Mouse (Mus musculus): ENCODE data around the gene Sigirr. TPM values are rescaled to one million over a fixed set of nuclear protein-coding genes. Genes with fewer than 3 reads are reported as not detected.
A peak's percentile ranks its signal among the peaks of the same experiment; 100 is the strongest.

The Sigirr gene
- total and polyA plus RNA-seq, 2 experiments from 2014 or later = 2.4 to 19.5 TPM

DNA sequence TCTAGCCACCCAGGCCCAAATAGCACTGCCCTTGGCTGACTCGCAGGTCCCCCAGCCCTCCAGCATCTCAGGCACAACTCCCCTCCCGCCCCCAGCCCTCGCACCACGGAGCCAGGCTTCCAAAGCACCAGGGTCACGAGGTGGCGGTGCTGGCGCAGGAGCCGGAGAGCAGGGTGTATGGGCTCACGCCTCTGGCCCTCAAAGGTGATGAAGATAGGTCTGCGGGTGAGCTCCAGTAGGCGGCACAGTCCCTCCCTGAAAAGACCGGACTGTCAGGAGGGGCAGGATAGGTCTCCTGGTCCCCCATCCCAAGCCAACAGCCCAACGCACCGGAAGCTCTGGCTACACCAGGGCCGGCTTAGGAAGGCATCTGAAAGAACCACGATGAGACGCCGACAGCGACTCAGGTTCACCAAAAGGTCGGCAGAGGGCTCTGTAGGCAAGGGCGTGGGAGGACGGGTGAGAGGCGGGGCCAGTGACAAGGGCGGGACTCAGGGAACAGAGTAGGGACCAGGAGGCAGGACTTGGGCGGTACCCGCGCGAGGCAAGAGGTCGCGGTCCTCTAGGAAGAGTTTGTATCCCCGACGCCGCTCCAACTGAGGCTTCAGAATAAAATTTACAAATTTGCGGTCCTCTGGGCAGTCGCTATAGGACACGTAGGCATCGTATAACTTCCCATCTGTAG is 8.2 kb downstream of the Sigirr start:
- DNase-seq (ENCODE audit: low spot score) = peak; percentile 74
- H3K9me3 ChIP-seq (ENCODE audit: low read length) = no peaks in the 10 kb centered on the region
- H3K9ac ChIP-seq (replicated peaks; ENCODE audit: low read length) = no peak overlapping the region
- H3K4me1 ChIP-seq (ENCODE audit: insufficient read depth, low read length) = no peaks in the 10 kb centered on the region
- ATAC-seq = peak; percentile 81
- H3K27ac ChIP-seq = no peak overlapping the region
- TF ChIP-seq CTCF (IDR thresholded peaks at IDR 0.05; ENCODE audit: low read depth) = peak; percentile 66
- peak overlapping the region; percentile 7 for H3K4me3 ChIP-seq (ENCODE audit: low read length)
- 7% methylated on average over 37 of the region's 37 CpGs for WGBS
- H3K36me3 ChIP-seq (ENCODE audit: insufficient read depth, low read length) = no peaks in the 10 kb centered on the region
- H3K27me3 ChIP-seq (ENCODE audit: insufficient read depth, low read length) = peaks cover 11% of the 10 kb centered on the region; the same call in 1 of the 2 replicates
- peak overlapping the region; percentile 46 for H3K4me2 ChIP-seq (ENCODE audit: low read depth, low read length)

- 62% methylated on average over 8 of the region's 8 CpGs for WGBS
- Histone ChIP-seq H3K36me3 (ENCODE audit: insufficient read depth, low read length) (no peaks in the 10 kb centered on the region), H3K9ac (replicated peaks; ENCODE audit: low read length) (no peak overlapping the region), H3K4me3 (ENCODE audit: low read length) (no peak overlapping the region), H3K27me3 (ENCODE audit: insufficient read depth, low read length) (peaks cover 11% of the 10 kb centered on the region; the same call in 1 of the 2 replicates), H3K9me3 (ENCODE audit: low read length) (no peaks in the 10 kb centered on the region), H3K4me1 (ENCODE audit: insufficient read depth, low read length) (no peaks in the 10 kb centered on the region), H3K27ac (no peak overlapping the region), H3K4me2 (ENCODE audit: low read depth, low read length) (no peak overlapping the region)
- no peak for DNase-seq (ENCODE audit: low spot score)
- no peak for ATAC-seq
- no peak for TF ChIP-seq CTCF (IDR thresholded peaks at IDR 0.05; ENCODE audit: low read depth)
Measured at GRCm38 (mm10) chr7:141090228-141090627, 10.1 kb downstream of the Sigirr start.

DNA sequence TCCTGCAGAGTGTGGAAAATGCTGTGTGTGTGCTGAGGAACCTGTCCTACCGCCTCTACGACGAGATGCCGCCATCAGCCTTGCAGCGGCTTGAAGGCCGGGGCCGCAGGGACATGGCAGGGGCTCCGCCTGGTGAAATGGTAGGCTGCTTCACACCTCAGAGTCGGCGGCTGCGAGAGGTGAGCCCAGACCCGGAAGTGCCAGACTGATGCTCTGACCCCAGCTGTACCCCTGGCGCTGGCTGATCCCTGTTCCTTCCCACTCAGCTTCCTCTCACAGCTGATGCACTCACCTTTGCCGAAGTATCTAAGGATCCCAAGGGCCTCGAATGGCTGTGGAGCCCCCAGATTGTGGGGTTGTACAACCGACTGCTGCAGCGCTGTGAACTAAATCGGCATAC is 11.9 kb downstream of the Sigirr start:
- DNase-seq (ENCODE audit: low spot score) (no peak), ATAC-seq (no peak)
- no peak for TF ChIP-seq CTCF (IDR thresholded peaks at IDR 0.05; ENCODE audit: low read depth)
- no peak overlapping the region for H3K4me3 ChIP-seq (ENCODE audit: low read length)
- H3K9ac ChIP-seq (replicated peaks; ENCODE audit: low read length) = no peak overlapping the region
- WGBS = 34% methylated on average over 18 of the region's 18 CpGs
- H3K27ac ChIP-seq = no peak overlapping the region
- H3K36me3 ChIP-seq (ENCODE audit: insufficient read depth, low read length) = no peaks in the 10 kb centered on the region
- no peak overlapping the region for H3K4me2 ChIP-seq (ENCODE audit: low read depth, low read length)
- H3K9me3 ChIP-seq (ENCODE audit: low read length) = no peaks in the 10 kb centered on the region
- H3K4me1 ChIP-seq (ENCODE audit: insufficient read depth, low read length) = no peaks in the 10 kb centered on the region
- peaks cover 11% of the 10 kb centered on the region; the same call in 1 of the 2 replicates for H3K27me3 ChIP-seq (ENCODE audit: insufficient read depth, low read length)

- ATAC-seq (no peak), DNase-seq (ENCODE audit: low spot score) (no peak)
- no peaks in the 10 kb centered on the region for H3K36me3 ChIP-seq (ENCODE audit: insufficient read depth, low read length)
- peaks cover 9% of the 10 kb centered on the region; the same call in 1 of the 2 replicates for H3K27me3 ChIP-seq (ENCODE audit: insufficient read depth, low read length)
- H3K4me1 ChIP-seq (ENCODE audit: insufficient read depth, low read length) = no peaks in the 10 kb centered on the region
- WGBS = 46% methylated on average over 8 of the region's 8 CpGs
- H3K4me3 ChIP-seq (ENCODE audit: low read length) = no peak overlapping the region
- TF ChIP-seq CTCF (IDR thresholded peaks at IDR 0.05; ENCODE audit: low read depth) = no peak
- H3K9me3 ChIP-seq (ENCODE audit: low read length) = no peaks in the 10 kb centered on the region
- H3K9ac ChIP-seq (replicated peaks; ENCODE audit: low read length) = no peak overlapping the region
- H3K27ac ChIP-seq = no peak overlapping the region
- no peak overlapping the region for H3K4me2 ChIP-seq (ENCODE audit: low read depth, low read length)
Measured at GRCm38 (mm10) chr7:141087894-141088293, 12.5 kb downstream of the Sigirr start.

GRCm38 (mm10) chr7:141079481-141080449 is 20.6 kb downstream of the Sigirr start:
- no peak for TF ChIP-seq CTCF (IDR thresholded peaks at IDR 0.05; ENCODE audit: low read depth)
- Histone ChIP-seq H3K9ac (replicated peaks; ENCODE audit: low read length) (no peak overlapping the region), H3K27me3 (ENCODE audit: insufficient read depth, low read length) (no peaks in the 10 kb centered on the region), H3K9me3 (ENCODE audit: low read length) (no peaks in the 10 kb centered on the region), H3K4me3 (ENCODE audit: low read length) (no peak overlapping the region), H3K4me1 (ENCODE audit: insufficient read depth, low read length) (no peaks in the 10 kb centered on the region), H3K36me3 (ENCODE audit: insufficient read depth, low read length) (no peaks in the 10 kb centered on the region), H3K27ac (no peak overlapping the region), H3K4me2 (ENCODE audit: low read depth, low read length) (no peak overlapping the region)
- ATAC-seq (no peak), DNase-seq (ENCODE audit: low spot score) (no peak)
- 31% methylated on average over 33 of the region's 34 CpGs for WGBS

- WGBS = 82% methylated on average over 4 of the region's 4 CpGs
- H3K4me3 ChIP-seq (ENCODE audit: low read length) = no peak overlapping the region
- H3K9me3 ChIP-seq (ENCODE audit: low read length) = no peaks in the 10 kb centered on the region
- no peaks in the 10 kb centered on the region for H3K36me3 ChIP-seq (ENCODE audit: insufficient read depth, low read length)
- TF ChIP-seq CTCF (IDR thresholded peaks at IDR 0.05; ENCODE audit: low read depth) = no peak
- H3K4me1 ChIP-seq (ENCODE audit: insufficient read depth, low read length) = no peaks in the 10 kb centered on the region
- no peaks in the 10 kb centered on the region for H3K27me3 ChIP-seq (ENCODE audit: insufficient read depth, low read length)
- DNase-seq (ENCODE audit: low spot score) (no peak), ATAC-seq (no peak)
- no peak overlapping the region for H3K4me2 ChIP-seq (ENCODE audit: low read depth, low read length)
- H3K9ac ChIP-seq (replicated peaks; ENCODE audit: low read length) = no peak overlapping the region
- no peak overlapping the region for H3K27ac ChIP-seq
Measured at GRCm38 (mm10) chr7:141078876-141079275, 21.5 kb downstream of the Sigirr start.

Data from hindbrain, postnatal 0 days (tissue).